Mouse (Mus musculus) stomach, embryonic 15.5 days (tissue): Measurements from ENCODE around the gene Mdfic. TPM values are rescaled to one million over a fixed set of nuclear protein-coding genes. Genes with fewer than 3 reads are reported as not detected.

Experiments used
- ATAC-seq: fragments of 200-750 bp; cut with Nextera tagmentation; 2 replicates; pipeline ENCODE4 v1.8.0; 2017; ENCODE audit warnings: low read depth, moderate number of reproducible peaks, moderate TSS enrichment; ENCODE audit not compliant: insufficient read depth, low FRiP score
- H3K27ac ChIP-seq: fragments of 300-500 bp; sonication (generic); 2 replicates; pipeline ENCODE4 v1.5.1; 2015; ENCODE audit warnings: mild to moderate bottlenecking, inconsistent platforms
- H3K27me3 ChIP-seq: fragments of 300-500 bp; sonication (generic); replicated peaks from 2 replicates; pipeline ENCODE4 v1.6.1; 2015; ENCODE audit warnings: inconsistent platforms
- H3K36me3 ChIP-seq: fragments of 300-500 bp; sonication (generic); 2 replicates; pipeline ENCODE4 v1.6.1; 2015; ENCODE audit warnings: inconsistent platforms
- H3K4me1 ChIP-seq: fragments of 300-500 bp; sonication (generic); 2 replicates; pipeline ENCODE4 v1.6.1; 2015; ENCODE audit warnings: inconsistent platforms
- H3K4me2 ChIP-seq: fragments of 300-500 bp; sonication (generic); 2 replicates; pipeline ENCODE4 v1.6.1; 2015; ENCODE audit warnings: mild to moderate bottlenecking, inconsistent platforms
- H3K4me3 ChIP-seq: fragments of 300-500 bp; sonication (generic); replicated peaks from 2 replicates; pipeline ENCODE4 v1.5.1; 2015; ENCODE audit warnings: inconsistent platforms
- H3K9ac ChIP-seq: fragments of 300-500 bp; sonication (generic); 2 replicates; pipeline ENCODE4 v1.6.1; 2015; ENCODE audit warnings: inconsistent platforms
- H3K9me3 ChIP-seq: fragments of 300-500 bp; sonication (generic); 2 replicates; pipeline ENCODE4 v1.6.1; 2016; ENCODE audit warnings: inconsistent platforms
- whole genome bisulfite sequencing: fragments of 180-500 bp; shearing (Covaris S2); methylation state at CpG from one replicate; pipeline ENCODE4 v1.1.7; 2015; 5-methylcytosine and 5-hydroxymethylcytosine counted together
- polyA plus RNA-seq: library from polyadenylated mRNA; unstranded; fragments of >200 nt; fragmentation: Nextera tagmentation; extraction: Ambion mirVana; gene quantifications from 2 replicates; pipeline ENCODE4 v1.2.1, GENCODE M21; 2015

Mdfic gene
- polyA plus RNA-seq, 1 experiment from 2014 or later = 9.1 TPM

DNA sequence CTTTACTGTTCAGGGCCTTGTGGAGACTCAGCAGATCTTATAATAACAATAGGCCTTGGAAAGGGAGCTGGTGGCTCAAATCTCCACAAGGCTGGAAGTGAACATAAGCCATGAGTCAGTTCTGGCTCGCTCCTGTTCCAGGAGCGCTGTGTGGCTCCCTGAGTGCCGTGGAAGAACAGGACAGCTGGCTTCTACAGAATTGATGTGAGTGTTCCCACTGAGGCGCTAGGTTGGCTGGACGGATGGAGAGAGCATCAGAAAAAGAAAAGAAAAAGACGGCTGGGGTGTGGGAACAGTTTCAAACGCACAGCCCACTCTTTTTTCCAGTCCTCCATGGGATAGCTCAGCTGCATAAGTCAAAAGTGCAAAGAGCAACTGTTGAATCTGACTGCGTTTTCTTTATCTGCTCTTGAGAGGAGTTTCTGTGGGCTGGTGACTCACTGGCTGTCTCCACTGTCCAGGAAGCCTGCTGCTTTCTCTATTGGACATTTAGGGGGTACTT lies 22.9 kb downstream of the Mdfic start:
- ATAC-seq = 0 out of 2 replicates have a peak, but pooled peaks have one; percentile 39
- 49% methylated on average over 8 of the region's 8 CpGs for WGBS
- H3K27ac ChIP-seq = peak overlapping the region; percentile 59; the same call in 1 of the 2 replicates

DNA sequence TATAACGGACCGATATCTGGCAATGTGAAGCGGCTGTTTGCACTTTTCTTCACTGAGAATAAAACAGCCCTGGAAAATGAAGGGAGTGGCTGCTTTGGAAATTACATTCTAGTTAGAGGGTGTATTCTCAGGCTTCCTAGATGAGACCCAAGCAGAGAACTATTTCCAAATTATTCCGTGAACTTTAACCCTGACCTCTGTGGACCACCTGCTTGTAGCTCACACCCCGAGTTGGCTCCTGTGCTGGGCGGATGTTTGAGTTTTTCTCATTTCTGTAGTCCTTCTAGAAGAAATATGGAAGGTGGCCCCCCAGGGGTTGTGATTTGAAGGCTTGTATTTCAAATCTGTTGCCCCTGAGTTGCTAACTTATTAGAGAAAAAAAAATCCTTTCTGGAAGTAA lies 23.3 kb downstream of the Mdfic start:
- Histone ChIP-seq H3K4me1 (peaks cover 11% of the 10 kb centered on the region), H3K27ac (peak overlapping the region; percentile 59; the same call in 1 of the 2 replicates), H3K4me2 (no peak overlapping the region), H3K36me3 (peaks cover 2% of the 10 kb centered on the region; the same call in 1 of the 2 replicates), H3K9me3 (no peaks in the 10 kb centered on the region), H3K27me3 (no peaks in the 10 kb centered on the region), H3K4me3 (no peak overlapping the region), H3K9ac (no peak overlapping the region)
- ATAC-seq = no peak
- WGBS = 47% methylated on average over 6 of the region's 6 CpGs

More for the DNA sequence above, 22.9 kb downstream of the Mdfic start:
- Histone ChIP-seq H3K4me3 (no peak overlapping the region), H3K4me2 (no peak overlapping the region), H3K9ac (no peak overlapping the region), H3K27me3 (no peaks in the 10 kb centered on the region), H3K4me1 (peaks cover 11% of the 10 kb centered on the region), H3K9me3 (no peaks in the 10 kb centered on the region), H3K36me3 (peaks cover 2% of the 10 kb centered on the region; the same call in 1 of the 2 replicates)

DNA sequence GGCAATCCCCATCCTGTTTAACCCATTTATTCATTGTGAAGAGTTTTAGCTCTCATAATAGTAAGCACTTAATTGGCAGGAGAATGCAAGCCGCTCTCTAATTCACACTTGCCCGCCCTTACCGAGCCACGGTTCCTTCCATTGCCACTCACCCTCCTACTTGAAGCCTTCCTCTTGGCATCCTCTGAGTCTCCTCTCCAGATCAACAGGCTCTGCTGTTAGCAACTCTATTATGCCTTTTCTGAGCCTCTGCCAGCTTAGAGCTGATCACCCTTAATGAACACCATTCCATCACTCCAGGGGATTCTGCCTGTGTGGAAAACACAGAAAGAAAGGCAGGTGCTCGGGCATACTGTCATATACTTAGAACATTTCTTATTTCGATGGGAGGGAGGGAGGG lies 24.9 kb downstream of the Mdfic start:
- Histone ChIP-seq H3K36me3 (no peaks in the 10 kb centered on the region; the same call in 1 of the 2 replicates), H3K4me1 (peaks cover 11% of the 10 kb centered on the region), H3K9me3 (no peaks in the 10 kb centered on the region), H3K4me2 (no peak overlapping the region), H3K9ac (no peak overlapping the region), H3K4me3 (no peak overlapping the region), H3K27ac (no peak overlapping the region), H3K27me3 (no peaks in the 10 kb centered on the region)
- WGBS = 80% methylated on average over 6 of the region's 6 CpGs
- no peak for ATAC-seq

GRCm38 (mm10) chr6:15745891-15746290 lies 25.4 kb downstream of the Mdfic start:
- no peak overlapping the region for H3K27ac ChIP-seq
- no peak for ATAC-seq
- H3K9ac ChIP-seq = no peak overlapping the region
- H3K4me1 ChIP-seq = peaks cover 11% of the 10 kb centered on the region
- H3K4me3 ChIP-seq = no peak overlapping the region
- H3K9me3 ChIP-seq = no peaks in the 10 kb centered on the region
- H3K4me2 ChIP-seq = no peak overlapping the region
- no peaks in the 10 kb centered on the region; the same call in 1 of the 2 replicates for H3K36me3 ChIP-seq
- no peaks in the 10 kb centered on the region for H3K27me3 ChIP-seq
- 74% methylated on average over 5 of the region's 5 CpGs for WGBS

- H3K9me3 ChIP-seq = no peaks in the 10 kb centered on the region
- WGBS = 89% methylated on average over 5 of the region's 5 CpGs
- no peak overlapping the region for H3K4me3 ChIP-seq
- no peak for ATAC-seq
- H3K36me3 ChIP-seq = no peaks in the 10 kb centered on the region; the same call in 1 of the 2 replicates
- peaks cover 11% of the 10 kb centered on the region for H3K4me1 ChIP-seq
- no peak overlapping the region for H3K4me2 ChIP-seq
- H3K27ac ChIP-seq = no peak overlapping the region
- H3K9ac ChIP-seq = no peak overlapping the region
- no peaks in the 10 kb centered on the region for H3K27me3 ChIP-seq
Observed at GRCm38 (mm10) chr6:15747396-15748155, 27.1 kb downstream of the Mdfic start.

GRCm38 (mm10) chr6:15748236-15748635 lies 27.8 kb downstream of the Mdfic start:
- no peaks in the 10 kb centered on the region for H3K27me3 ChIP-seq
- WGBS = 92% methylated on average over 1 of the region's 1 CpGs
- H3K9ac ChIP-seq = no peak overlapping the region
- H3K4me3 ChIP-seq = no peak overlapping the region
- no peak overlapping the region for H3K4me2 ChIP-seq
- H3K9me3 ChIP-seq = no peaks in the 10 kb centered on the region
- peaks cover 4% of the 10 kb centered on the region for H3K4me1 ChIP-seq
- ATAC-seq = no peak
- H3K36me3 ChIP-seq = no peaks in the 10 kb centered on the region; the same call in 1 of the 2 replicates
- no peak overlapping the region for H3K27ac ChIP-seq

DNA sequence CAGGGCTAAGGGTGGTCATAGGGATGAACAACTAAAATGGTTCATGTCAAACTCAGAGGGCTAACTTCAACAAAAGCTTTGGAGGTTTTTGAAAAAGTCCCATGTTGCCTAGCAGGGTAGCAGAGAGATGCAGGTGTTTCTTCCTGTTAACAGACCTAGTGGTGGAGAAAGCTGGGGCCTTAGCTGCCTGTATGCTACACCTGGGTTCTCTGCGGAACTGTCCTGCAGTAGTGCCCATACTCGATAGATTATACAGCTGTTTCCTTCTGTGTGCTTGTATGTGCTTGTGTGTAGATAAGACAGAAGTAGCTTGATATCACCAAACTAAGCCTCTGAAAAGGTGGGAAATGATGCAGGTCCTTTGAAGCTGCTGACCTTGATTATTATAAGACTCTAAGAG lies 28.5 kb downstream of the Mdfic start:
- WGBS = 96% methylated on average over 2 of the region's 2 CpGs

DNA sequence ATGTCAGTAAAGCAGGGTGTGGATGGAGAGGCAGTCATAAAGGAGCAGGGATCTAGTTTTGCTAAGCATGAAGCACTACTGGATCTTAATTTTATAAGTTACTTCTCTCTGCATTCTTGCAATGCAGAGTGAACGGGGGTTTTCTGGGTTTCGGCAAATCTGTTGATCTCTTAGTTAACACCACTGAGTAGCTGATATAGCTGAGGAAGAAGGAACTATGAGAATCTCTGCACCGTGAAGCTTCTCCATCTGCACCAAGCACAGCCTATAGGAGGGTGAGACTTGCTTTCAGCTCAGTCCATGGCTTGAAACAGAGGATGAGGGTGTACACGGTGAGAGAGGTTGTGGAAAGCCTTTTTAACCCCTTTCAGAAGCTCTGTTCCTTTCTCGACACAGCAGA lies 29.6 kb downstream of the Mdfic start:
- WGBS = 76% methylated on average over 5 of the region's 5 CpGs
- Histone ChIP-seq H3K27ac (no peak overlapping the region), H3K4me3 (no peak overlapping the region), H3K36me3 (no peaks in the 10 kb centered on the region; the same call in 1 of the 2 replicates), H3K27me3 (no peaks in the 10 kb centered on the region), H3K9me3 (no peaks in the 10 kb centered on the region), H3K9ac (no peak overlapping the region), H3K4me2 (no peak overlapping the region), H3K4me1 (no peaks in the 10 kb centered on the region)
- no peak for ATAC-seq

More for the DNA sequence above, 28.5 kb downstream of the Mdfic start:
- no peak overlapping the region for H3K9ac ChIP-seq
- H3K4me3 ChIP-seq = no peak overlapping the region
- H3K4me2 ChIP-seq = no peak overlapping the region
- no peaks in the 10 kb centered on the region for H3K27me3 ChIP-seq
- no peak overlapping the region for H3K27ac ChIP-seq
- H3K4me1 ChIP-seq = no peaks in the 10 kb centered on the region
- no peak for ATAC-seq
- H3K9me3 ChIP-seq = no peaks in the 10 kb centered on the region
- H3K36me3 ChIP-seq = no peaks in the 10 kb centered on the region; the same call in 1 of the 2 replicates

- Histone ChIP-seq H3K27me3 (no peaks in the 10 kb centered on the region), H3K36me3 (no peaks in the 10 kb centered on the region; the same call in 1 of the 2 replicates), H3K4me2 (no peak overlapping the region), H3K27ac (no peak overlapping the region), H3K4me3 (no peak overlapping the region), H3K9ac (no peak overlapping the region), H3K9me3 (no peaks in the 10 kb centered on the region), H3K4me1 (no peaks in the 10 kb centered on the region)
- WGBS = 87% methylated on average over 2 of the region's 2 CpGs
- ATAC-seq = no peak
Observed at GRCm38 (mm10) chr6:15751375-15751774, 30.9 kb downstream of the Mdfic start.

- Histone ChIP-seq H3K9me3 (no peaks in the 10 kb centered on the region), H3K27me3 (no peaks in the 10 kb centered on the region), H3K9ac (no peak overlapping the region), H3K4me2 (no peak overlapping the region), H3K36me3 (no peaks in the 10 kb centered on the region; the same call in 1 of the 2 replicates), H3K4me1 (no peaks in the 10 kb centered on the region), H3K27ac (no peak overlapping the region), H3K4me3 (no peak overlapping the region)
- WGBS = 86% methylated on average over 5 of the region's 5 CpGs
- no peak for ATAC-seq
Observed at GRCm38 (mm10) chr6:15752160-15752559, 31.7 kb downstream of the Mdfic start.

- H3K27me3 ChIP-seq = no peaks in the 10 kb centered on the region
- no peak overlapping the region for H3K4me2 ChIP-seq
- no peaks in the 10 kb centered on the region for H3K9me3 ChIP-seq
- ATAC-seq = no peak
- H3K4me3 ChIP-seq = no peak overlapping the region
- H3K27ac ChIP-seq = no peak overlapping the region
- H3K4me1 ChIP-seq = no peaks in the 10 kb centered on the region
- H3K36me3 ChIP-seq = no peaks in the 10 kb centered on the region
- H3K9ac ChIP-seq = no peak overlapping the region
Observed at GRCm38 (mm10) chr6:15753208-15753607, 32.7 kb downstream of the Mdfic start.

DNA sequence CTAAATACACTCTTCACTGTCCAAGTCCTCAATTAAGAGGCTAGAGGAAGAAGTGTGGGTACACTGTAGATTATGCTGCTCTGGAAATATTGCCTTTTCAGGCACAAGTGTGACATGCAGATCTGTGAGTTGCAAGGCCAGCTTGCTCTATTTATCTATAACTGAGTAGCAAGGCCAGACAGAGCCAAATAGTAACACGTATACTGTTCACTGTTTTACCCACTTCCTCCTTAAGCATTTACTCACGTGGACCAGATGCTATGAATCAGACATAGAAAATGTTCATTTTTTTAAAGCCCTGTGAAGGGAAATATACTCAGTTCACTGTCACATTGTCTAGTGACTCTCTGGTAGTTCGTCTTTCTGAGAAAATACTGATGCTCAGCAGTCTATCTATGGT lies 37.9 kb downstream of the Mdfic start:
- H3K27me3 ChIP-seq = no peaks in the 10 kb centered on the region
- no peak for ATAC-seq
- no peak overlapping the region for H3K4me3 ChIP-seq
- no peak overlapping the region for H3K4me2 ChIP-seq
- no peaks in the 10 kb centered on the region for H3K4me1 ChIP-seq
- H3K27ac ChIP-seq = no peak overlapping the region
- H3K36me3 ChIP-seq = no peaks in the 10 kb centered on the region
- no peaks in the 10 kb centered on the region for H3K9me3 ChIP-seq
- H3K9ac ChIP-seq = no peak overlapping the region
- 48% methylated on average over 3 of the region's 3 CpGs for WGBS
